Mouse (Mus musculus) stomach, postnatal 0 days (tissue): Measurements from ENCODE around the gene Fbxl17.

ENCODE experiments used
- CTCF ChIP-seq: IDR thresholded peaks from 2 replicates; pipeline ENCODE4 v1.5.1; 2016; ENCODE audit warnings: antibody characterized with exemption, low read depth, mild to moderate bottlenecking, moderate library complexity
- EP300 ChIP-seq: optimal IDR thresholded peaks from 2 replicates; pipeline ENCODE3; 2016; ENCODE audit warnings: antibody characterized with exemption

DNA sequence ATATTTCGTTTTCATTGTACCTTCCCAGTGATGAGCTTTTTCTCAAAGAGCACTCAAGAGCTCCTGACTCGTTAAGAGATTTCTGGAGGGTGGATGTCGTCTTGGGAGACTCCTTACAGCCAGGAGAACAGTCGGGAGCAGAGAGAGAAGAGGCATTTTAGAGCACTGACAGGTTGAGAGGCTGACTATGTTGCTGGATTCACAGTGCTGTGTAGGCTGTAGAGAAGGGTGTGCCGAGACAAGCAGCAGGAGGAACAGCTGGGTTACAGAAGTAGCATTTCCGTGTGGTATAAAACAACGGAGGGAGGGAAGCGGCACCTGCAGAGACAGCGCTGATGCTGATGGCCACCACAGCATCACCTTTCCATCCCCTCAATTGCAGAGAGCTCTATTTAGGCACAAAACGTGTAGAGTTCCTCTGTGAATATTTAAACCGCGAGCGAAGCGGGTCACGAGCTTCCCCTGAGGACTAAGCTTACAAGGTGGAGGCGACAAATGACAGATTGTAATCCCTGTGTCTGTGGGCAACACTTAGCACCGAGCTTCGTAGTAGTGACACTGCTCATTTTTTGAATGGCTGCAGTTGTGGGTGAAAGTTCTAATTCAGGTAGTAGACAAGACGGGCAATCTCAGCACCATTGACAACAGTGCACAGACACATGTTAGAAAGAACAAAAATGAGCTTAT is 385.3 kb downstream of the Fbxl17 start:
- no peak for TF ChIP-seq EP300
- TF ChIP-seq CTCF = no peak
